Mouse (Mus musculus) MEL (cell line): ENCODE data around the gene Nectin4.

Experiments used
- CHD2 ChIP-seq: IDR thresholded peaks from 2 replicates; pipeline ENCODE4 v1.6.1; 2011; ENCODE audit warnings: low read length, improper control_type of control experiment
- CTCF ChIP-seq, 3 experiments: IDR thresholded peaks in 2 of 3; conservative IDR thresholded peaks in 1 of 3; 2 replicates each; pipeline ENCODE4 v1.5.1; 2011 to 2012; ENCODE audit warnings: low read length in 3 of 3, low read depth in 2 of 3, mild to moderate bottlenecking in 2 of 3, improper control_type of control experiment in 1 of 3, inconsistent platforms in 1 of 3, mixed read lengths in 1 of 3, moderate library complexity in 1 of 3; ENCODE audit not compliant: control insufficient read depth in 1 of 3, insufficient read depth in 1 of 3, poor library complexity in 1 of 3, severe bottlenecking in 1 of 3
- GABPA ChIP-seq: IDR thresholded peaks from 2 replicates; pipeline ENCODE4 v1.6.1; 2012; ENCODE audit warnings: low read depth, mild to moderate bottlenecking, inconsistent platforms, low read length, improper control_type of control experiment, moderate library complexity
- JUND ChIP-seq: IDR thresholded peaks from 2 replicates; pipeline ENCODE4 v1.6.1; 2011; ENCODE audit warnings: low read depth, mild to moderate bottlenecking, improper control_type of control experiment, low read length
- POLR2A ChIP-seq, 2 experiments: IDR thresholded peaks; 2 replicates each; pipeline ENCODE4 v1.6.1; 2011 to 2012; ENCODE audit warnings: low read length in 2 of 2, mild to moderate bottlenecking in 2 of 2, control low read depth in 1 of 2, improper control_type of control experiment in 1 of 2, low read depth in 1 of 2, moderate library complexity in 1 of 2; ENCODE audit not compliant: control insufficient read depth in 1 of 2, insufficient read depth in 1 of 2, poor library complexity in 1 of 2
- SIN3A ChIP-seq: IDR thresholded peaks from 2 replicates; pipeline ENCODE4 v1.6.1; 2012; ENCODE audit warnings: low read length, improper control_type of control experiment, inconsistent platforms
- ZKSCAN1 ChIP-seq: IDR thresholded peaks from 2 replicates; pipeline ENCODE4 v1.6.1; 2012; ENCODE audit warnings: low read depth, mild to moderate bottlenecking, inconsistent platforms, low read length, improper control_type of control experiment, moderate library complexity
- ZNF384 ChIP-seq: IDR thresholded peaks from 2 replicates; pipeline ENCODE4 v1.6.1; 2012; ENCODE audit warnings: low read depth, mild to moderate bottlenecking, inconsistent platforms, low read length, improper control_type of control experiment

DNA sequence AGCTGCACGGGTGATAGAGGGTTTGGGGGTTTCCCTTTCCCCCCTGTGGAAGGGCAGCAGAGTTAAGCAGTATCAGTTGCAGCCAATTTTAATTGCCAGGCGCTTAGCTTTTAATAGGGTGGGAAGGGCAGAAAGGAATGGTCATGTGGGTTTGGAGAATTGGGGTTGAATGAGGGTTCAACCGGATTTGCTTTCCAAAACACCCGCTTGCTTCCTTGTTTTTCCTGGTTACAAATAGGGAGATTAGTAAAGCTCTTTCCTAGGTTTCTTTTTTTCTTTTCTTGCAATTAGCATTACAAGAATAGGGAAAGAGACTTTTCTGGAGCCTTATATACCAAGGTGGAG, 39.7 kb upstream of the Nectin4 start:
- TF ChIP-seq JUND = no peak
- no peak for TF ChIP-seq POLR2A (IDR thresholded peaks at IDR 0.05; ENCODE audit: control insufficient read depth in 1 of 2, insufficient read depth in 1 of 2, low read depth in 1 of 2, low read length in 2 of 2, poor library complexity in 1 of 2)
- no peak for TF ChIP-seq ZNF384
- no peak for TF ChIP-seq CTCF (IDR thresholded peaks at IDR 0.05 in 2 of 3, conservative IDR thresholded peaks at IDR 0.05 in 1 of 3; ENCODE audit: control insufficient read depth in 1 of 3, insufficient read depth in 1 of 3, low read depth in 2 of 3, low read length in 3 of 3, poor library complexity in 1 of 3, severe bottlenecking in 1 of 3)
- no peak for TF ChIP-seq SIN3A
- no peak for TF ChIP-seq GABPA
- no peak for TF ChIP-seq CHD2
- no peak for TF ChIP-seq ZKSCAN1
